Mouse (Mus musculus) spleen, adult 2 months (tissue): Measurements from ENCODE around the gene Ccdc62.

Experiments used
- CTCF ChIP-seq: fragments of 200-500 bp; IDR thresholded peaks from 2 replicates; pipeline ENCODE4 v1.5.1; 2011; ENCODE audit warnings: mild to moderate bottlenecking, inconsistent platforms; ENCODE audit not compliant: insufficient read depth, insufficient read length, insufficient replicate concordance; ENCODE audit errors: extremely low read depth
- POLR2A ChIP-seq: fragments of 200-500 bp; IDR thresholded peaks from 2 replicates; pipeline ENCODE4 v1.6.1; 2011; ENCODE audit warnings: low read depth, low read length, inconsistent platforms

DNA sequence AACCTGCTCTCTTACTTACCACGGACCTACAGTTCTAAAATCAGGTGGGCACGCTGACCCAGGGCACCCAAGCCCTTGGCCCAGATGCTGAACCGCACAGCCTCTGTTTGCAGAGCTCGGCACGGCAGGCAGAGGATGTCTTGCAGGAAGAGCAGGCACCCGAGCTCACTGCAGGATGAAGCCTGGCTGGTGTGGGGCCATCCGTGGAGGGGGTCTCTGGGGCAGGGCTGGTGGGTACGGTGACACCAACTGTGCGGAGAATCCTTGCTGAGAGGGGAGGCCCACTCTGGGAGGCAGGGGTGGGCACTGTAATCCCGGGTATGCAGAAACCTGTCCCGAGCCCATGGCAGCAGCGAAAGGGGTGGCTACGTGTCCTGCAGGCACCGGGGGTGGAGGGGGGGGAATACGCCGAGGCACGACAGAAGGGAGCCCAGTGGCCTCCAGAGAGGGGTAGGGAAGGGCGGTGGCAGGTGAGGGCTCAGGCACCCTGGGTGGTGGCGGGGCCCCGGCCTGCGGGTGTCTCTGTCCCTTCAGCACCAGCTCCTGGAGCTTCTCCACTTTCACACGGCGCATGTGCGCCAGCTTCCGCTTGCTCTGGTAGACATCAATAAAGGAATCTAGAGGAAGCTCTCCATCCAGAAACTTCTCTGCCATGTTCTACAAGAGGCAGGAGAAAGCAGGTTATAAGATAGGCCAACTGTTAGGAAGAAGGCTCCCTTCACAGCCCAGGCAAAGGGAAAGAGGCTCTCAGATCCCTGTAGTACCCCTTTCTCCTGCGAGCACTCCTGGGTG lies 75.8 kb downstream of the Ccdc62 start:
- no peak for TF ChIP-seq POLR2A
- TF ChIP-seq CTCF, result no peak
